Mouse (Mus musculus): ENCODE data around the gene Creb3l1.

Gene Creb3l1

DNA sequence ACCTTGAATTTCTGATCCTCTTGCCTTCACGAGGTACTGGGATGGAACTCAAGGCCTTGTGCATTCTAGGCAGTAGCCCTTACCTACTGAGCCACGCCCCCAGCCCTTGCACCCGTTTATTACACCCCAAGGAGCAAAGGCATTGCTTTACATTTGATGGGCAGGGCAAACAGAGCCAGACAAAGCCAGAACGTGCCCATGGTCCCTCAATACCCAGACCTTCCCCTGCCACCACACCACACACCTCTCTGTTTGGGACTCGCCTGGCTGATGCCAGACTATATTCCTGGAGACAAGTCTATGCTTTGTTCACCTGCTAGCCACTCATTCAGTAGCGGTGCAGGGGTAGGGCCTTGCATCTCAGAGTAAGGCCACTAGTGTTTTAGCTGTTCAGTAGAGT is 17.8 kb downstream of the Creb3l1 start:
- DNase-seq (ENCODE audit: extremely low read depth, low read depth, low spot score) = no peak

DNA sequence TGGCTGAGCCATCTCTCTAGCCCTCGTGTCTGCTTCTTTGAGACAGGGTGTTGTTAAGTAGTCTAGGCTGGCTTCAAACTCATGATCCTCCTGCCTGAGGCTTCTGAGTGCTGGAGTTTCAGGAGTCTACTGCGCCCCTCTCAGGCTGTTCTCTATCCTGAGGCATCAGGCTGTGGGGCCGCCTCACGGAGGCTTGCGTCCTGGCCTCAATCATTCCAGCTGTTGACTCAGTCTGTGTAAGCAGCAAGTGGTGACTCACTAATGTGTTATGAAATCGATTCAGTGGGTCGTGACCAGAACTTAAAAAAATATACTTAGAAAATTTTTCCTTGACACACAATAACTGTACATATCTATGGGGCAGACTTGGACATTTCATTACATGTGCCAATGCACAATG is 19.7 kb downstream of the Creb3l1 start:
- no peak for DNase-seq (ENCODE audit: extremely low read depth, low read depth, low spot score)

DNA sequence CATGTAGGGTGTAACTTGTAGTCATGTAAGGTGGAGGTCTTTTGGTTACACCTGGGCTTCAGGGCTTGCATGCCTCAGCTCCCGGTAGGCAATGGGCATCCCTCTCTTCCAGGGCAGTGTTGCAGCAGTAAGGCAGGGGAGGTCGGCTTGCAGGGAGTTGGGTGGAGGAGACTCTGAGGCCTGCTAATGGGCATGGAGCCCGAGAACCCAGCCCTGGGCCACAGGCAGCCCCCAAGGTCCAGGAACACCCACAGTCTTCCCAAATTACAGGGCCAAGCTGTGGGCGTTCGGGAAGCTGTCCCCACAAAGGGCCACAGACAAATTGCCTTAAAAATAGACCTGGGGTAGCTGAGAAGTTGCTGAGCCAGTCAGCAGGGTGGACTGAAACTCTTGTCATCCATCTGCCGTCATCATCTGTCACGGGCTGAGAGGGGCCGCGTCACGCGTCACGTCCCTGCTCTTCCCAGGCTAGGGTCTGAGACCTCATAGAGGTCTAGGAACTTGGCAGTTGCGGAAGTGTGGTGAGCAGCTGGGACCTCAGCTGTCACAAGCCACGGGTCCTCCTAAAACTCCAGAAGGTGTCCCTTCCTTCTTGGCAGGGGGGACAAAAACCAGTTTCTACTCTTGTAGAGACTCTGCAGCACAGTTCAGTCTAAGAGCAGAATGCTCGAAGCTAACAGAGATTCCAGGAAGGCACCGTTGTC is 26.2 kb downstream of the Creb3l1 start:
- no peak for DNase-seq (ENCODE audit: extremely low read depth, low read depth, low spot score)

DNA sequence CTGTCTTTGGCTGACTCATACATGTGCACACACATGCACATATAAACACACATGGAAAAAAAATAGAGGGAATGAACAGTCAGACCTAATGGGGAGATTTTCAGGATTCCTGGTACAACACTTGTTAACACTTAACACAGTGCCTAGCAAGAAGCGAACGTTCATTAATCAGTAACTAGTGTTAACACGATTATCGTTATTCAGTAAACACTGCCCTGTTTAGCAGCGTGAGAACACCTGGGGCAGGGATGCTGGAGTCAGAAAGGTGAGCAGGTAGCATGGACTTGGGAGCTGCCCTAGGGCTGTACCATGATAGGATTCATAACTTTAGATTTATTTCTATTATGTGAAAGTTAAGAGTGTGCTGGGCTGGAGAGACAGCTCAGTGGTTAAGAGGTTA is 28.3 kb downstream of the Creb3l1 start:
- DNase-seq (ENCODE audit: extremely low read depth, low read depth, low spot score) = no peak

DNA sequence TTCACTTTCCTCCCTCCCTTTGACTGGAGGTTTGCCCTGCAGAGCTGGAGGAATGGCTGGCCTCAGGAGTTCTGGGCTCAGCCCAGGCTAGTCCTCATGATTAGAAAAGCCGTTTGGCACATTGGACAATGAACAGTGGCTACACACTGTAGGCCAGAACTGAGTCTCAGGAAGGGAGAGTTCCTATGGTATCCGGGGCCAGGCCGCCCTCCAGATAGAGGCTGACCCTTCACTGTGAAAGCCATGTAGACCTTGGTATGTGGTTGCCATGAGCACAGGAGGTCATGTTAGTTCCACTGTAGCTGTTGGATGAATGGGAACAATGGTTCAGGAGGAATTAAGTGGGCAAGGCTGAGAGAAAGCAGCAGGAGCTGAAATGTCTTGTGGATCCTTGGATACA is 30.9 kb downstream of the Creb3l1 start:
- DNase-seq (ENCODE audit: extremely low read depth, low read depth, low spot score) = no peak

DNA sequence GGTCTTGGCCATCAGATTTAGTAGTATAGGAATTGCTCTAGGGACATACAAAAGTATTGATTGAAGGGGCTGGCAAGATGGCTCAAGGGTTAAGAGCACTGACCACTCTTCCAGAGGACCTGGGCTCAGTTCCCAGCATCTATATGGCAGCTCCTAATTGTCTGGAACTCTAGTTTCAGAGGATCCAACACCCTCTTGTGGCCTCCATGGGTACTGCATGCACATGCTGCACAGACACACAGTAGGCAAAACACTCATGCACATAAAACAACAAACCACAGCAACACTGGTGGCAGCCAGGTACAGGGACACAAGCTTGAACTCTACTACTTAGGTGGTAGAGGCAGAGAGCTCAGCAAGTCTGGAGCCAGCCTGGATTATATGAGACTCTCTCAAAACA is 34.6 kb downstream of the Creb3l1 start:
- no peak for DNase-seq (ENCODE audit: extremely low read depth, low read depth, low spot score)

DNA sequence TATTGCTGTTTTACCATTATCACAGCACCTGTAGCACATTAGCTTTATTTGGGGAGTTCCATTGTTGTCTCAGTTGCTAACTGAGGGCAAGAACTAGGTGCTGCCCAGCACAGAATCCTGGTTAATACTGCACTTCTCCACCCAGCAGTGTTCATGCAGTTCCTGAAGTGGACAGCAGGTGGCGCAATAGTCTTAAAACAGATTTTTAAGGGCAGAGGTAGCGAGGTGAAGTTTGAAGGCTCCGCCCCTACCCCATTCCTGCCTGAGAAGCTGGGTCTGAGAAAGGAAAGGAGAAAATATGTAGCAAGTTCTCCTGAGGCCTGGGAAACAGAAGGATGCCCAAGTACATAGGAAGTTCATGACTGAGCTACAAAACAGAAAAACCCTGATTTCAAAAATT is 36.8 kb downstream of the Creb3l1 start:
- no peak for DNase-seq (ENCODE audit: extremely low read depth, low read depth, low spot score)

DNA sequence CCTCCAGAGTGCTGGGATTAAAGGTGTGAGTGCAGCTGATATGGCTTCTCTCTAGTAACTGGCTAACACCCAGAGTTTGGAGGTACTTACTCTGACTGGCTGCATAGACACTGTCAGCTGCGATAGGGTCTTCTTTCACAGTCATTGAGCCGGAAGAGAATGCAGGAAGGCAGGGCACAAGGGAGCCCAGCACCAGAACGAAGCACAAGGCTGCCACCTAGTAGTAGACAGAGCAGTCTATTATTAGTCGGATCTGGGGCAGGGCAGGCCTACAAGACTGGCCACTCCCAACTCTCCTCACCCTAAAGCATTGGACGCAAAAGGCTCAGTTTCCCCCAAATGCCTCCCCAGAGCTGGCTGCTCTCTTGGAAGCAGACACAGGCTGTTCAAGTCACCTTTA is 38.2 kb downstream of the Creb3l1 start:
- no peak for DNase-seq (ENCODE audit: extremely low read depth, low read depth, low spot score)

DNA sequence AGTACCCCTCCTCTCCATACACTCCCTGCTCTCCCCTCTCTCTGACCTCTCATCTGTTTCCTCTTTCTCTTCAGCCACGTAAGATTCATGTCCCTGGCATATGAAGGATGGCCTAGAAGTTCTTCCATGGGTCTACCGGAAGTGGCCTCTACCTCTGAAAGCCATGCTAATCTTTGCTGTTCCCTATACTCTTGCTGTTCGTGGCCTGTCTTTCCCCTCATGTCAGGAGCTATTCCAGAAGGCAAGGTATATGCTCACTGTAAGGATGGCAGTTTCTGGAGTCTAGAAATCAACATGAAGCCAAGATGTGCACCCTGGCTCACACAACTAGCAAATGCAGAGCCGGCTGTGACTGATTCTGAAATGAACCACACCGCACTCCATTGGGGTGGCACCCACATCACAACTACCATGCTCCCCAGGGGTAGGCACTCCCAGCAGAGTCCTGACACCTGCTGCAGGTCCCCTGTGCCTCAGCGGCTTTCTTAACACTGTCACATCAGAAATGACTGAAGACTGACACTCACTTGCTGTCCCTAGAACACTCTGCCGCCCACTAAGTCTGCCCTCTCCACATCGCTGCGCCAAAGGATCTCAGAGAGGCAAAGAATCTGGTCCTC is 39.3 kb downstream of the Creb3l1 start:
- DNase-seq (ENCODE audit: extremely low read depth, low read depth, low spot score) = no peak

DNA sequence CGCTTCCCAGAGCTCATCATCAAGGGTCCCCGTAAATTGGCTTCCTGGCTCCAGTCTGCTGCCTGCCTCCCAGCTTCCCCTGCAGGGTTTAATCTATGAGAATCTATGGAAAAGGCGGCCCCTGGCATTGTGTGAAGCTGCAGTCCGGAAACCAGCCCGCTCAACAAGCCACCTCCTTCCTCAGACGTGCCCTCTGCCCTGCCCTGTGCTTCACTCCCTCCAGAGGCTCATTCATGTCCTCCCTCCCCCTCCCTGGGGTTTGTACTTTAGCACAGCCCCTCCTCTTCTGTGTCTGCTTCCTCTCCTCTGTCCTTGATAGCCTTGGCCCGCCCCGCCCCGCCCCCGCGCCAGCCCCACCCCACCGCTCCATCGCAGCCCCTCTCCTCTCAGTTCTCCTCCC is 39.9 kb downstream of the Creb3l1 start:
- no peak for DNase-seq (ENCODE audit: extremely low read depth, low read depth, low spot score)

DNA sequence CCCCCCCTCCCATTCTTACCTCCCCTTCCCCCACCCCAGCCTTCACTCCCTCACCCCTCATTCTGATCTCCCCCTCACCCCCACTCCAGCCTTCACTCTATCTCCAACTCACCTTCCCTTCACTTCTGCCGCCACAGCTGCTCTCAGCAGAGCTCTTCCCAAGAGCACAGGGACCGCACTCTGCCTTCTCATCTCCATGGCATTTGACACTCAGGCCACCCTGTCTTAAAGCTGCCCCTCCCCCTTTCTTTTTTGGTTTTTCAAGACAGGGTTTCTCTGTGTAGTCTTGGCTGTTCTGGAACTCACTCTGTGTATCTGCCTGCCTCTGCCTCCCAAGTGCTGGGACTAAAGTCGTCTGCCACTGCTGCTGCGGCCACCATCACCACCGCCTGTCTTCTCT is 43.5 kb downstream of the Creb3l1 start:
- DNase-seq (ENCODE audit: extremely low read depth, low read depth, low spot score) = no peak

DNA sequence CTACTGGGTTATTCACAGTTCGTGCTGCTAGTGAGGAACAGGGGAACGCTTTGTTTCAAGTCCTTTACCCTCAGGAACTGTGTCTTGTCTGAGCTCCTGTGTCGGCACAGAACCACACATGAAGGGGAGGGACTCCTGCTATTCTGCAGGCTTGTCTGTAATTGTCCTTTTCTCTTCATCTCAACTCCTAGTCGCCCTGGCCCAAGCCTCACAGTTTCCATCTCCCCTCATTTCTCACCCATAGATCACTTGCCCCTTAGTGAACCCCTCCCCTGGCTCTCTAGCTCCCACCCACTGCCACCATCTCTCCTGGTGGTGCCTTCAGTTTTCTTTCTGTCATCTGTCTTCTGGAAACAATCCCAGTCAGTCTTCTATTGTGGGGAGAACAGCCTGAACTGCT is 44.1 kb downstream of the Creb3l1 start:
- no peak for DNase-seq (ENCODE audit: extremely low read depth, low read depth, low spot score)

DNA sequence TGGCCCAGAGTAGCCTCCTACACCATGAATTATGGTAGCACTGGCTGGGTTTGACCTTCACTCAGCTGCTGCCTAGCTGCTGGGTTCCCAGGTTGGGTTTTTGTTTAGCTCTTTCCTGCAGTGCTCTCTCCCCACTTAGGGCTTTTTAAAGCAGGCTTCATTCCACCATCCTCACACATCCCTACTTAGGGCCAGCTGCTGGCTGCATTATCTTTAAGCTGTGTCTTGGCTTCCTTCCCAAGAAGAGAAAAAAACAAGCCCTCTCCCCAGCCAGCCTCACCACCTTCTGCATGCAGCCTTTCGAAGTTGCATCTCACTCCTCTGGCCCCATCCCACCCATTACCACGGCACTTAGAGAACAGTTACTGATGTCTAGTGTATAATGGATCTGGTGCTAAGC is 45.8 kb downstream of the Creb3l1 start:
- no peak for DNase-seq (ENCODE audit: extremely low read depth, low read depth, low spot score)

DNA sequence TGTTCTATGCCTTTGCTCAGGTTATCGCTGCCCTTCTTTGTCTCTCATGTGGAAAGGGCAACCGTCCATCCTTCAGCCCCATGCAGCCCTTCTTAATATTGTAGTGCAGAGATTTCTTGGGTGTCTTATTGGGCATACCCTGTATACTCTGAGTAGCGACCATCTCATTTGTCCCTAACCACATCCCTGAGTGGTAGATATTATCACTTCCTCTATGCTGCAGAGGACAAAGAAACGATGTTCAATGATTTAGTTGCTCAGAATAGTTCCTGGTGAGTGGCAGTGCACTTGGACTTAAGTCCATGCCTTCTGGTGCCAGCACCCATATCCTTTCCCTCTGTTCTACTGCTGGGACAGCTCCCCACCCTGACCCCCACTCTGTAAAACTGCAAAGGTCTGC is 46.3 kb downstream of the Creb3l1 start:
- DNase-seq (ENCODE audit: extremely low read depth, low read depth, low spot score) = no peak

DNA sequence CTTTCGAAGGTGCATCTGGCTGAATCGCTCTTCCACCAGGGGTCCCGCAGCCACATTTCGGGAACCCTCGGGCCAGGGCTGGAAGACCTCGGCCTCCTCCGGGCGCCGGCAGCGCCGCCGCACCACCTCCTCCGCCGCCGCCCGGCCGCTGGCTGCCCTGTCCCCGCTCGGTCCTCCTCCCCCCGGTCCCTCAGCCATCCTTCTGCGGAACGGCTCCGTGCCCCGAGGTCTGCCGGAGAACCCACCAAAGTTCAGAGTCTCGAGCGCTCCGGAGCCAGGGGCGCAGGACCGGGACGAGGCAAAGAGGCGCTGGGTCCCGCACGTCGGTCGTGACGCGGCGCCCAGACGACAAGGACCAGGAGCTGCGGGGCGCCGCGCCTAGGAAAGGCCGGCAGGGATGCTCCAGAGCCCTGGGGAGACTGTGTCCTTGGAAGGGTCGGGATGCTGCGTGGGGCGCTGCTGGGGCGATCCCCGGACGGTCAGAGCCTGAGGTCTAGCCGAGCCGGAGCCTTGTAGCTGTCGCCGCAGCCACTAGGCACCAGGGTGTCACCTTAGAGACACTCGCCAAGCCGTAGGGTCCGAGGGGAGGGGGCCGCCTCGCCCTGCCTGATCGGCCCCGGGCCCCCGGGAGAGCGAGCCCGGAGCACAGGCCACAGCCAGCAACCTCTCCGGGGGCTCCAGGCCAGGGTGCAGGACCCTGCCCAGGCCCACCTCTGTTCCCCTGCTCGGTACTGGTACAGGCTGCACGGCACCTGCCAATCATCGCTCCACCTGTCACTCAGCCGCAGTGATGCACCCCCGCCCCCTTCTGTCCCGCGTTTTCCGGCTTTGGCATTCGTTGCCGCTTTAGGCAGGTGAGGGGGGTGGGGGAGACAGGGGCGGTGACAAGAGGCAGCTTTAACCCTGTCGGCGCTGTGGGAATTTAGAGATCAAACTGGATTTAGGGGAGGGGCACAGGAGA is 48.4 kb downstream of the Creb3l1 start, which contains the start of gene Dgkz:
Gene Dgkz (minus strand): TSS at position 284 of the 961 bp plus-strand sequence.
- DNase-seq (ENCODE audit: extremely low read depth, low read depth, low spot score) = no peak

DNA sequence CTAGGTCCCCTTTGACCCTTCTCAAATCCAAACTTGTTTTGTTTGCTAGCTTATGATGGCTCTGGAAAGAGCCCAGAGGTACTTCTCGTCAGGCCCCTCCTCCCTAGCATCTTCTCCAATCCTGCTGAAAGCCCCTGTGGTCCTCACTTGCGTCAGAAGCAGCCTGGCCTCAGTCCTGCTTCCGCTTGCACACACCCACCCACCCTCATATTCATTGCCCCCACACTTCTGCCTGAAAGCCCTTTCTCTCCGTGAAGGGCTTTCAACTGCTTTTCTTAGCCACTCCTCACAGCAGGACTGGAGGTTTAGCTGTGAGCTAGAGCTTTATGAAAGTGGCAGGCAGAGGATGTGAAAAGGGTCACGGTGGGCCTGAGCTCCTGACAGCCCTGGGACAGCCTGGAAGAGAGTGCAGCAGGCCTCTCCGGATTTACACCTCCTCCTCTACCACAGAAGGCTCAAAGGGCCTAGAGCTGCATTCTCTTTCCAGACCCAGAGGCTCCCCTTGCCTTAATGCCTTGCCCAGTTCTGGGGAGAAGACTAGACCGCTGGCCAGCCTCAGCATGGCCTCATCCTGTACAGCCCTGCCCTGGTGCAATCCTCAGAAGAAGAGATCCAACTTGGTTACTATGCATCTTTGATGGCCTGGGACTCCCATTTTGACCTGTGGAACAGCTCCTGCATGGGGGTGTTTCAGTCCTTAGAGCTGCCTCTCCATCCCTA is 50.7 kb downstream of the Creb3l1 start:
- DNase-seq (ENCODE audit: extremely low read depth, low read depth, low spot score) = no peak

DNA sequence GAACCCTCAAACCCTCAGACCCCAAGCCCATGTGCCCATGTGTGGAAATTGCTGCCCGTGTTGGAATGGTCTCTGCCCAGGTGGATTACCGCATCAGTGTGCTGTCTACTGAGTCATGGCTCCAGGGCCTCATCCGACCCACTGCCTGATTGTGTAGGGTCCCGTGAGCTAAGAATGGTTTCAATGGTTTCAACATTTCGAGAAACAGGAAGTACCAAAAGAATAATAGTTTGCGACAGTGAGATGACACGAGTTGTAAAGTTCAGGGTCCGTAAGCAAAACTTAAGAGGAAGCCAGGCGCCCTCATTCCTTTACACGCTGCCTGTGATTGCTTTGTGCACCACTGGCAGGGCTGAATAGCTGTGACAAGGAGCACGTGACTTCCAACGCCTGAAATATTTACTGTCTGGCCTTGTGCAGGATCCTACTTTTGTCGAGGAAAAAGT is 52.2 kb downstream of the Creb3l1 start:
- no peak for DNase-seq (ENCODE audit: extremely low read depth, low read depth, low spot score)

DNA sequence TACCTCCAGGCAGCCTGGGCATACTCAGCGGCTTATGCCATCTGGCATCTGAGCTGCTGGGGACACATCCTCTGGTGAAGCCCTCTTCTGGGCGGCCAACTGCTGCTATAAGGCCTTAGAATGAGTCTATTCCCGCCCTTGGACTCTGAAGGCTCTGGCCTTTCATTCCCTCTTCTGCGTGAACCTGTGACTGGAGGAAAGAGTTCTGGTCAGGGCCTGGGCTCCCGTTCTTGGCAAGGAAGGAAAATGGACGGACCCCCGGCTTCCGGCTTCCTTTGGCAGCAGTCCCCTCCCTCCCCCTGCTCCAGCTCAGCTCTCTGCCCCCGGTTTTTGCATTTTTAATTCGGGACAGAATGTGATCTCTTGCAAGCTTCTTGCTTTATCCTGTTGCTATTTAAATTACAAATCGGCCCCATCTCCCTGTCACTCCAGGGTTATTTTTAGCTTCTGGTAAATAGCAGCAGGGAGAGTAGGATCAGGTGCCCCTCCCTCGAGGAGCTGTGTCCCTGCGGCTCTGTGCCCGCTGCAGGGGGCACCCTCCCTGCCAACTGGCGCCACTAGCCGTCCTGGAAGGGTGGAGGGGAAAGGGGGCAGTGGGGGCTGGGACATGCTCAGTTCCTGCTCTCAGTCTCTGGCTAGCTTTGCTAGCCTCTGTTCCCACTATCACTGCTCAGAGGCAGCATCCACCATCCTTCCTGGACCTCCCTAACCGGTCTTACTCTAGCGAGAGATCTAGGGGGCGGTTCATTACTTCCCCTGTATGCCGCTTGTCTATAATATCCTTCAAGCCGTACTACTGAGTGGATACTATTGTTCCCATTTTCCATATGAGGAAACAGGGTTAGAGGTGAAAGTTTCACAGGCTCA is 52.8 kb downstream of the Creb3l1 start:
- no peak for DNase-seq (ENCODE audit: extremely low read depth, low read depth, low spot score)

DNA sequence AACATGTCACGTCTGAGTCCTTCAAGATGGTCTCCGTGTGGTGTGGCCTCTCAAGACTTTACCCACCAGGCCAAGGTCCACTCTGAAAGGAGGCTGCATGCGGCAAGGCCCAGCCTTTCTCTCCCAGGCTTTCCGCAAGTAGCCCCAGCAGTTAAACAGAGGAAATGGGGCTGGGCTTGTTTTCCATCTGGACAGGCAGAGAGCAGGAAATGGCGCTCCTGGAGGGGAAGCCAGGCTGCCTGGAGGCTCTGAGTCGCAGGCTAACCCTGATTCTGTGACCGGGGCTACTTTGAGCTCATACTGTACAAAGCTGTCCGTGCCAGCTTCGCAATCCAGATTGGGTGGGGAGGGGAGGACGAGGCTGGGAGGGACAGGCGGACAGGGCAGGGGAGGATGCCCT is 56.3 kb downstream of the Creb3l1 start:
- no peak for DNase-seq (ENCODE audit: extremely low read depth, low read depth, low spot score)

DNA sequence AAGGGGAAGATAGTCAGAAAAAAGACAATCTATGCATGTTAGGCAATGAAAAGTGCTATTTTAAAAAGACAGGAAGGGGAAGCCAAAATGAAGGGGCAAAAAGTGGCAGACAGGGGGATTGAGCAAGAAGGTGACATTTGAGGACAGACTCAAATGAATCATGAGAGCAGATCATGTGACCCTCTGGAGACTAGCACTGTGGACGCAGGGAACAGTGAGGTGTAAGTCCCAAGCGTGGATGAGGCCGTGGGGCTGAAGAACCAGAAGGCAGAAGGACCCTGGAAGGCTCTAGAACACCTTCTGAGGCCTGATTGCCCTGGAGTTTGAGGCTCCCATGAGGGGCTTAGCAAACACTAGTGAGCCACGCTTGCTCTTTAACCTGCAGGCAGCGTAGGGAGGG is 57.9 kb downstream of the Creb3l1 start:
- no peak for DNase-seq (ENCODE audit: extremely low read depth, low read depth, low spot score)

Data from fat pad, adult 2 months (tissue).